Mouse (Mus musculus) liver, adult 2 months (tissue): ENCODE measurements around the gene Jak3. TPM values are rescaled to one million over a fixed set of nuclear protein-coding genes. Genes with fewer than 3 reads are reported as not detected.

Source experiments
- DNase-seq: peaks from one replicate; pipeline ENCODE4 v3.0.0-alpha.2; 2011; ENCODE audit warnings: low read depth, low spot score; ENCODE audit errors: extremely low read depth
- H3K27ac ChIP-seq: fragments of 200-500 bp; replicated peaks from 2 replicates; pipeline ENCODE4 v1.5.1; 2012; ENCODE audit warnings: low read depth, mild to moderate bottlenecking, control low read depth, inconsistent platforms, low read length; ENCODE audit not compliant: insufficient read depth
- H3K27me3 ChIP-seq: fragments of 200-500 bp; 2 replicates; pipeline ENCODE4 v1.6.1; 2012; ENCODE audit warnings: mild to moderate bottlenecking, moderate library complexity, low read length, inconsistent platforms; ENCODE audit not compliant: control insufficient read depth, insufficient read depth
- H3K36me3 ChIP-seq: fragments of 200-500 bp; 2 replicates; pipeline ENCODE4 v1.6.1; 2012; ENCODE audit warnings: low read length, inconsistent platforms; ENCODE audit not compliant: control insufficient read depth, insufficient read depth
- H3K4me1 ChIP-seq: fragments of 200-500 bp; 2 replicates; pipeline ENCODE4 v1.6.1; 2011; ENCODE audit warnings: low read length; ENCODE audit not compliant: control insufficient read depth, insufficient read depth
- H3K4me3 ChIP-seq: fragments of 200-500 bp; 2 replicates; pipeline ENCODE4 v1.5.1; 2011; ENCODE audit warnings: low read depth, mild to moderate bottlenecking, control low read depth, low read length, moderate library complexity; ENCODE audit not compliant: insufficient read depth
- H3K79me2 ChIP-seq: fragments of 200-500 bp; 2 replicates; pipeline ENCODE4 v1.6.1; 2012; ENCODE audit warnings: inconsistent platforms, mild to moderate bottlenecking, low read length, moderate library complexity; ENCODE audit not compliant: control insufficient read depth, insufficient read depth
- H3K9ac ChIP-seq: fragments of 200-500 bp; 2 replicates; pipeline ENCODE4 v1.6.1; 2012; ENCODE audit warnings: low read depth, mild to moderate bottlenecking, control low read depth, inconsistent platforms, low read length
- CTCF ChIP-seq: fragments of 200-500 bp; IDR thresholded peaks from 2 replicates; pipeline ENCODE4 v1.5.1; 2011; ENCODE audit warnings: low read depth, low read length, control low read depth
- POLR2A ChIP-seq: fragments of 200-500 bp; IDR thresholded peaks from 2 replicates; pipeline ENCODE4 v1.6.1; 2011; ENCODE audit warnings: low read length, control low read depth; ENCODE audit not compliant: insufficient read depth; ENCODE audit errors: extremely low read depth
- WGBS: fragments of 180-500 bp; shearing (Covaris S2); methylation state at CpG from one replicate; pipeline ENCODE4 v1.1.7; 2018; 5-methylcytosine and 5-hydroxymethylcytosine counted together
- polyA plus RNA-seq: library from polyadenylated mRNA; depleted of rRNA; stranded (reverse); fragments of >200 nt; gene quantifications from 2 replicates; pipeline ENCODE4 v1.2.3, GENCODE M21; 2012
- total RNA-seq: library from RNA; depleted of rRNA; stranded (reverse); fragments of >200 nt; gene quantifications from 2 replicates; pipeline ENCODE4 v1.2.3, GENCODE M21; 2014

Gene Jak3
- total and polyA plus RNA-seq, 2 experiments = 4.0 to 7.9 TPM

- no peak for DNase-seq
- TF ChIP-seq CTCF (no peak), POLR2A (no peak)
- Histone ChIP-seq H3K4me3 (no peak overlapping the region), H3K9ac (no peak overlapping the region), H3K79me2 (no peaks in the 10 kb centered on the region), H3K4me1 (no peaks in the 10 kb centered on the region), H3K36me3 (no peaks in the 10 kb centered on the region), H3K27ac (no peak overlapping the region), H3K27me3 (0 out of 2 replicates have a peak, but pooled peaks cover 3% of the 10 kb centered on the region)
- 69% methylated on average over 8 of the region's 8 CpGs for WGBS
Measured at GRCm38 (mm10) chr8:71637149-71638095, 38.7 kb upstream of the Jak3 start.

DNA sequence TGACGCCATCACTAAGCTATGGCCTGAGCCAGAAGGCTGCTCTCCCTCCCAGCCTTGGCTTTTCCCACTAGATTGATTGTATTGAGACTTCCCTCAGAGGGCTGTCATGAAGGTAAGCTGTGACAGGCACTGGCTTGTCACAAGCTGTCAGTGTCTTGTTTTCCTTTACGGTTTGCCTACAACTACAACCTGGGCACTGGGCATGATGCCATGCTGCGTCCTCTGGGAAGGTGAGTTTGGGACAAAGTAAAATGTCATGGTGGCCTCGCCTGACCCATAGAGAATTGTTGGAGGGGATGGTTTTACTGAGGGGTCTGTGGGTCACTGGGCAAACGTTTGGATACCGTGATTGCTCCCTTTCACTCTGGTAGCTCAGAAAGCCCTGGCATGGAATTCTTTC, 37.8 kb upstream of the Jak3 start:
- TF ChIP-seq CTCF = no peak
- no peak for TF ChIP-seq POLR2A
- no peak for DNase-seq
- Histone ChIP-seq H3K27ac (no peak overlapping the region), H3K4me1 (no peaks in the 10 kb centered on the region), H3K79me2 (no peaks in the 10 kb centered on the region), H3K9ac (no peak overlapping the region), H3K27me3 (0 out of 2 replicates have a peak, but pooled peaks cover 3% of the 10 kb centered on the region), H3K4me3 (no peak overlapping the region), H3K36me3 (no peaks in the 10 kb centered on the region)
- WGBS = 65% methylated on average over 6 of the region's 6 CpGs

DNA sequence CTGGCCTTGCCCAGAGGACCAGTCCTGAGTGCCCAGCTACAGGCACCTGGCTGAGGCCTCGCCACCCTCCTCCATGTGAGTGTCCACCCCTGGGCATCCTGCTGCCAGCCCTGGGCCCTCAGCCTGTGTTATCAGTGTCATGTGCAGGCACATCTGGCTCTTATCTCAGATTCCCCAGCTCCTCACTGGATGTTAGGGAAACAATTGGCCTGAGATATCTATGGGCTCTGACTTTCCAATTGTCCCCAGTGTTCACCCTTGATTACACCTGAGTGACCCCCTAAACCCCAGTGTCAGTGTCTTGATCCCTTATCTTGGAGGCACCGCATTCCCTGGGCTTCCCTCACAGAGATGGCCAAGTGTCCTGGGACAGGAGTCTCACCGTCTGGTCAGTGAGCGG, 36.8 kb upstream of the Jak3 start:
- Histone ChIP-seq H3K9ac (no peak overlapping the region), H3K27me3 (no peaks in the 10 kb centered on the region), H3K4me1 (no peaks in the 10 kb centered on the region), H3K4me3 (no peak overlapping the region), H3K27ac (no peak overlapping the region), H3K79me2 (no peaks in the 10 kb centered on the region), H3K36me3 (no peaks in the 10 kb centered on the region)
- TF ChIP-seq POLR2A (no peak), CTCF (no peak)
- no peak for DNase-seq
- 76% methylated on average over 4 of the region's 4 CpGs for WGBS

GRCm38 (mm10) chr8:71645510-71645909, 30.6 kb upstream of the Jak3 start:
- 85% methylated on average over 9 of the region's 9 CpGs for WGBS

DNA sequence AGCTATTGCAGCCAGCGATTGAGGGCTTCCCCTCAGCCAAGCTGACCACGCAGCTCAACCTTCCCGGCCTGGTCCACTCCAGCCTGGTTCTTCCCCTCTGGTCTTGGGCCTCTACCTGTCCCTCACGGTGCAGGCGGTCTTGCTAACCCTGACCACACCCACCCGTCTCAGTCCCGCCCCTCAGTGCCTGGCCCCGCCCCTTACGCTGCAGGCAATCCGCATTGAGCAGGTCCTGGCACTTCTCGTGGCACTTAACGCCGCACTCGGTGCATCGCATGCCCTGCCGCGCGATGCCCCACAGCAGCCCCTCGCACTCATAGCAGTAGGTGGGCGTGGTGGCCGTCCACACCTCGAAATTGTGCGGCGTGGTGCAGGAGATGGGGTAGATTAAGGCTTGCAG, 21.5 kb upstream of the Jak3 start:
- Histone ChIP-seq H3K9ac (no peak overlapping the region), H3K4me1 (peaks cover 4% of the 10 kb centered on the region), H3K27me3 (peaks cover 7% of the 10 kb centered on the region; the same call in 1 of the 2 replicates), H3K4me3 (no peak overlapping the region), H3K79me2 (no peaks in the 10 kb centered on the region), H3K27ac (no peak overlapping the region), H3K36me3 (no peaks in the 10 kb centered on the region)
- no peak for TF ChIP-seq POLR2A
- no peak for TF ChIP-seq CTCF
- DNase-seq = no peak
- 4% methylated on average over 24 of the region's 24 CpGs for WGBS

More at GRCm38 (mm10) chr8:71645510-71645909, 30.6 kb upstream of the Jak3 start:
- Histone ChIP-seq H3K9ac (no peak overlapping the region), H3K4me3 (no peak overlapping the region), H3K4me1 (no peaks in the 10 kb centered on the region), H3K36me3 (no peaks in the 10 kb centered on the region), H3K27ac (no peak overlapping the region), H3K27me3 (no peaks in the 10 kb centered on the region), H3K79me2 (no peaks in the 10 kb centered on the region)
- TF ChIP-seq CTCF (no peak), POLR2A (no peak)
- DNase-seq = no peak

DNA sequence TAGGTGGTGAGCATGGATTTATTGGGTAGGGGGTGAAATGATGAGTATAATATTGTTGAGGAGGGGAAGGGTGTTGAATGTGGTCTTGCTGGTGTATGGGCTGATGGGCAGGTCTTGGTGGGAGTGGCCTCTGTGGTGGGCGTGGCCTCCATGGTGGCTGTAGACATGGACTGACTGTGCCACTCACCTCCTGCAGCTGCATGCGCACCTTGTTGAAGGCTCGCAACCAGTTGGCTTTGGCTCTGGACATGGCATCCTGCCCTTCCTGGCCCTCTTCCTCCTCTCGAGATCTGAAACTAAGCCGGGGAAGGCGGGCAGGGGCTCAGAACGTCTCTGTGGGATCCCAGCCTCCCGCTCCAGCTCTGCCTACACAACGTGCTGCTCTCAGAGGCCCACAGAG, 18.3 kb upstream of the Jak3 start:
- H3K36me3 ChIP-seq = no peaks in the 10 kb centered on the region
- H3K9ac ChIP-seq = no peak overlapping the region
- TF ChIP-seq CTCF (no peak), POLR2A (no peak)
- H3K79me2 ChIP-seq = no peaks in the 10 kb centered on the region
- DNase-seq = no peak
- peaks cover 7% of the 10 kb centered on the region; the same call in 1 of the 2 replicates for H3K27me3 ChIP-seq
- H3K4me3 ChIP-seq = no peak overlapping the region
- no peak overlapping the region for H3K27ac ChIP-seq
- H3K4me1 ChIP-seq = peaks cover 4% of the 10 kb centered on the region
- 33% methylated on average over 9 of the region's 9 CpGs for WGBS
